Mouse (Mus musculus) ovary, postnatal 36 days (tissue): ENCODE results near the gene Rab31.

Experiments used
- DNase-seq: peaks from one replicate; pipeline ENCODE4 v3.0.0; 2022; ENCODE audit warnings: low spot score, mixed read lengths

Gene Rab31

DNA sequence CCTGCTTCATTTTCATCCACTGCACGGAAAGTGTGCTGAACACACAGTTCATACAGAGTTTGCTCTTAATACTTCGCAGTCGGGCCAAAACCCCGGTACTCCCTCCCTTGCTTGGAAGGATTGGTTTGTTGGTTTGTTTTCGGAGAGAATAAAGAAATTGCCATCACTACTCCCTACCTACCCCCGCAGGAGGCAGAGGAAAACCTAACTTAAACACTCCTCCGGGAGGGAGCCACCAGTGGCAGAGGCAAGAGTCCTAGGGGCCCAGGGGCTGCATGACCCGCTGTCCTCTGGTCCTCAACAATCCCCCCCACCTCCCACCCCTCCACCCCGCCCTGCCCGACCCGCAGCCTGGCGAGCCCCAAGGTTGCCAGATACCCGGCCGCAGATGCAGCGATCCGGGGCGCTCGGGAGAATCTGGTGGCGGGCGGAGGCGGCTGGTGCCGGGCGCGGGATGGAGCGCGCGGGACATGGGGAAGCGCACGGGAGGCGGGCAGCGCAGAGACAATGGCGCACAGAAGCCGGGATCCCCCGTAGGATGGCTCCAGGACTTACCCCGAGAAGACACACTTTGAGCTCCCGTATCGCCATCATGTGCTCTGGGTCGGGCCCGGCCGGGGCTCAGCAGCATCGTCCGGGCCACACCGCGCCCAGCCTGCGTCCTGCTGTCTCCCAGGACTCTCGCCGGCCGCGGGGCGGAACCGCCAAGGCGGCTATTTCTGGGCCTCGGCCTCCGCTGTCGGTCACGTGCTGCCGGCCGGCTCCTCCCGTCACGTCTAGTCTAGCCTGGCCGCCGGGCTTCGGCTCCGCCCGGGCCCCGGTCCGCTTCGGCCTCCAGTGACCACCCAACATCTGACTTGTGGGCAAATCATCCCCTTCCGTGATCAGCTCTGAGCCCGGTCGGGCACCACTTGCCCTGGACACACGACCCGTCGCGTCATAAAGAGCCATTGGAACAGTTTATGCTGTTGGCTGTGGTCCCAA lies at the start of gene Rab31:
Gene Rab31, minus strand, starts transcription at position 802 of the 984 bp plus-strand sequence.
- peak; percentile 85 for DNase-seq

DNA sequence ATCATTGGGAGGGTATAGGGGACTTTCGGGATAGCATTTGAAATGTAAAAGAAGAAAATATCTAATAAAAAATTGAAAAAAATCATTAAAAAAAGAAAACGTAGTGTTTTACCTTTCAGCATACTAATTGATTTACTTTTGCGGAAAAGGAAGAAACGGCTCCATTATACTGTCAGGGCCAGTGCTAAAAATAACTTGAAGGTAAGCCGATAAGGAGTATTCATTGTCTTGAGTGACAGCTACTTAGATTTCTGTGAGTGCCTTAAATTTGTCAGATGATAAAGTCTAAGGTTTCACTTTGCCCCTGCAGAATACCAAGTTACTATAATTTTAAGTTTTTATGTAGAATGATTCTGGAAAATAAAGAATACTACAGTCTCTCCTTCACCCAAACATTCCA lies 47.6 kb upstream of the Rab31 start:
- no peak for DNase-seq

DNA sequence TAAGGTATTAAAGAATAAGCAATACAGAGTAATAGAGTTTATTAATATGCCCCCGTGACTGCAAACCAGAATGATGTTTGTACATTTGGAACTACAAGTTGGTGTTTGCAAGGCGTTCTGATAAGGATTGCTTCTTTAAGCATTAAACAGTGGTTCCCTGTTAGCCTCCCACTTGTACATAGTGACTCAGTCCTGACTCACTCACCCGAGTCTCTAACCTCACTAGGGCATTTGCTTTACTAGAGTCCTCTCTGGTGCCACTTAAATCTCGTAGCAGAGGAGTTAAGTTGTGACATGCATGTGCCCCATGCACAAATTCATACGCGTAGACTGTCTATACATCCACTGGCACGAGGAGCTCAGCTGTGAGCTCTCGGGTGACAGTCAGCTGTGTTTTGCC lies 41.2 kb upstream of the Rab31 start:
- DNase-seq: no peak

DNA sequence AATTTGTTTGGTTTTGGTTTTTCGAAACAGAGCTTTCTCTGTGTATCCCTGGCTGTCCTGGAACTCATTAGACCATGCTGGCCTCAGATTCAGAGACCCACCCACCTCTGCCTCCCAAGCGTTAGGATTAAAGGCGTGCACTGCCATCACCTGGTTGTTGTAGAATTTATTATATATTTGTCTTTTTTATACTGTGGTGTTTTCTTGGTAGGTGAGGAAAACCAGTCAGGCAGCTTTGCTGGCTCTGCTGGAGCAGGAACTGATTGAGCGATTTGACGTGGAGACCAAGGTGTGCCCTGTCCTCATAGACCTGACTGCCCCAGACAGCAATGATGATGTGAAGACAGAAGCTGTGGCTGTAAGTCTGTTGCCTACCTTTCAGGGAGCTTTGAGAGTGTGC lies 38.5 kb upstream of the Rab31 start:
- no peak for DNase-seq

DNA sequence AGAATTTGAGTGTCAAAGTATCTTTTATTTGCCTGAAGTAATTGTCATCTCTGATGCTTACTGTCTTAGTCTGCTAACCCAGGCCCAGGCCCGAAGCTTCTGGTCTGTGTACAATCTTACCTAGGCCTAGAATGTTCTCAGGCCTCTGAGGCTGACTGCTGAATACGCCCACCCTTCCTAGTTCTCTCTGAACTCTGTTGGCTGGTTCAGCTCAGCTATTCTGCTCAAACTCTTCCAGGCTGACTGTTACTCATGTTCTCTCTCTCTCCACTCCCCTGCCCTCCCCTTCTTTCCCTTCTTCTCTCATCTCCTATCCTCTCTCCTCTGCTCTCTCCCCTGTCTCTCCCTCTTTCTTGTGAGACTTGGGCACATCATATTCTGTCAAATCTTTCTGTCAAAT lies 33.9 kb upstream of the Rab31 start:
- no peak for DNase-seq

DNA sequence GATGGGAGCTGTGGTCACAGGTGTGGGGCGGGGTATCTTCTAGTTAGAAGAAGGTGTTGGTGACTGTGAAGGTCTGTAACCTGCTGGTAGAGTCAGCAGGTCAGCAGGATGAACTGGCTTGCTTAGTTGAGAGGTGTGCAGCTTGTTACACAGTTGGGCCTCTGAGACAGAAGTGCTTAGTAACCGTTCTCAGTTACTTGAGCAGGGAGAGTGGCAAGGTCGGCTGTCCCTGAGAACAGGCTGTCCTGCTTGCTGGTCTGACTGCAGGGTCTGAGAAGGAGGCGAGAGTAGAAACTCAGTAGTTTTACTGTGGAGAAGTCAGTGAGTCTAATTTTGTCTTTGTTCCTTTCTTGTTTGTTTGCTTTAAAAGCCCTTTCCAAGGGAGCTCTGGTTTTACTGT lies 33.4 kb upstream of the Rab31 start:
- no peak for DNase-seq

DNA sequence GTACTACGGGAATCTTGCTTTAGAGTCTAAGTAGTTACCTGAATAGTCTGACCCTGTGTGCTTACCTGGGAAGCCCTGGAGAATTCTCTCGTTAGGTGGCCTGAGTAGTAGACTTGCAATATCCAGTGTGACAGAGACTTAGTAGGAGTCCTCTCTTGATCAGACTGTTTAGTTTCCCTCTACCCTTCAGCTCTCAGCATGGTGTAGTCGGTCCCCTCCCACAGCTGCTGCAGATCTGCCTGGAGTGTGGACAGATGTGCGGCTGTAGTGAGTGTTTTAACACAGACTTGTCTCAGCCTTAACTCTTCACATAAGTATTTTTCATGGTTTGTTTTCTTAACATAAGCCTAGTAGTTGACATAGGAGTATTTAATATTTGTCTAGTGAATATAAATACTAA lies 29.5 kb upstream of the Rab31 start:
- no peak for DNase-seq

DNA sequence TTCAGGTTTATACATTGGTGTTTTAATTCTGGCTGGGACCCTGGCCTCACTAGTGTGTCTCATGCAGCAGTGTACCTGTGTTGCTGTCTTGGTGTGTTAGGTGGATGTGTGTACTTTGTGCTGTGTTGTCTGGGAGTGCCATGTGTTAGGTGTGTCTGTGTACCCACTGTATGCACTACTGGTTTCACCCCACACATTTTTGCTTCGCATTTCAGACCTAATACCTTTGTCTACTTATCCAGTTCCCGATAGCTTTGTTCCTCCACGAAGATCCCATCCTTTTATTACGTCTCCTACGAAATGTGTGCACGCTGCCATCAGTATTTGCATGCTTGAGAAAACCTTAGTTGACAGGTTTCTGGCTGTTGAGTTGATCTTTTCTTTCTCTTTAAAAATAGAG lies 27.9 kb upstream of the Rab31 start:
- no peak for DNase-seq

DNA sequence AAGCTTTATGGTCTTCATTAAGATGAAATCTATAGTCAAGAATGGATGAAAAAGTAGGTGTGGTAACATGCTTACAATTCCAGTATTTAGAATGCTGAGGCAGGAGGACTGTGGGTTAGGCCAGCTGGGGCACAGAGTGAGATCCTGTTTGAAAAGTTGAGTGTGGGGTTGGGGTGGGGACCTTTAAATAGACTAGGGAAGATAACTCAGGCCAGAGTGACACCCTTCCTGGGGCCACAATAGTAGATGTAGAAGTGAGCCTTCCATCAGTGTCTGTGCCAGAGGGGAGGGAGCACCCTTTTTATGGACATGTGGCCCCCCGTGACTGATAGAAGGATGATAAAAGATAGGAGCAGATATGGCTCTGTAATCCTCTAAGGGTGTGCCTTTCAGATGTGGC lies 26.8 kb upstream of the Rab31 start:
- DNase-seq: no peak

DNA sequence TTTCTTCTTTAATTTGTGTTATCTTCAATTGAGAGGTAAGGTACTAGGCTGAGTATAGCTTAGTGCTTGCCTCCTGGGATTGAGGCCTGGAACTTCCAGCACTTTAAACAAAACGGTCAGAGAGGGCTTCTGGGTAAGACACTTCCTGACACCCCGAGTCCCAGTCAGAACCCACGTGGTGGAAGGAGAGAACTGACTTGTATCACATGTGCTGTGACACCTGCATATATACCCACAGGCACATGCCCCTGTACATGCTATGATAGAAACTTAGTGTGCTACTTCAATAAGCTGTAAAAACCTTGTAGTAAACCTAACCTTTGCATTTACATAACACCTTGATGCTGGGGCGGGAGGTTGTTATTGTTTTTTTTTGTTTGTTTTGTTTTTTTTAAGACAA lies 25.9 kb upstream of the Rab31 start:
- no peak for DNase-seq

DNA sequence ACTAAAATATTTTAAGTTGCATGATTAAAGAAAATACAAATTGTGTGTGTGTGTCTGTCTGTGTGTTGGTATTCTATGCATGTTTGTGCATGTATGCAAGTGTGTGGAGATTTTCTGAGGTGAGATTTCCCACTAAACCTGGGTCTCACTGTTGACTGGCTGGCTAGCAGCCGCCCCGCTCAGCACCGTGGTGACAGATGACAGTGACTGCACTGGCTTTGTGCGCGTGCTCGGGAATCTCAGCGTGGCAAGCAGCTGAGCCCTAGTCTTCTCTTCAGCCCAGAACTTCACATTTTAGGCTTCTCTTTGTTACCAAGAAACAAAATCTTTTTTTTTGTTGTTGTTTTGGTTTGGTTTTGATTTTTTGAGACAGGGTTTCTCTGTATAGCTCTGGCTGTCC lies 23.5 kb upstream of the Rab31 start:
- DNase-seq: no peak

DNA sequence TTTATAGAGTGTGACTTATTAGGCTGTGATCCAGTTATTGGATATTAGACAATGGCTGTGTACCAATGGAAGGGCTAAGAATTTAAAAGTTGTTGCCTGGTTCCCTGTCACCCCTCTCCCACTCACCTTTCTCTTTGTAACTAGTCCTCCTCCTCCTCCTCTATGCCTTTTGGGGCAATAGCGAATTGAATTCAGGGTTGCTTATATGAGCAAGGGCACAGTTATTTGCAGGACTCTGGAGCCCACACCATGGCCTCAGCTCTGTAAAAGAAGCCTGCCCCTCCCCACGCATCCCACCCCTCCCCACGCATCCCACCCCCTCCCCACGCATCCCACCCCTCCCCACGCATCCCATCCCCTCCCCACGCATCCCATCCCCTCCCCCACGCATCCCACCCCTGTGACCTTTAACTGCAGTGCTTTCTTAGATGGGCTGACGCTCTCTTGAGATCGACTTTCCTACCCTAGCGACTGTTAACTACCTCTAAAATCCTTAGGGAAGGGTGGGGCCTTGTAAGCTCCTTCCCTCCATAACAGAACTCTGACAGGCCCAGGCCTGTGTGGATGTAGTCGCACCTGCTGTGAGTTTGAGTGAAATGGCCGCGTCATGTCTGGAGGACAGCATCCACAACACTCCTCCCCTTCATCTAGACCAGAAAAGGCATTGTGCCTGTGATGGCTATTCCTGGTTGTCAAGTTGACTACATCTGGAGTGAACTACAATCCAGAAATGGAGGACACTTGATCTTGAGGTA lies 21.7 kb upstream of the Rab31 start:
- no peak for DNase-seq

DNA sequence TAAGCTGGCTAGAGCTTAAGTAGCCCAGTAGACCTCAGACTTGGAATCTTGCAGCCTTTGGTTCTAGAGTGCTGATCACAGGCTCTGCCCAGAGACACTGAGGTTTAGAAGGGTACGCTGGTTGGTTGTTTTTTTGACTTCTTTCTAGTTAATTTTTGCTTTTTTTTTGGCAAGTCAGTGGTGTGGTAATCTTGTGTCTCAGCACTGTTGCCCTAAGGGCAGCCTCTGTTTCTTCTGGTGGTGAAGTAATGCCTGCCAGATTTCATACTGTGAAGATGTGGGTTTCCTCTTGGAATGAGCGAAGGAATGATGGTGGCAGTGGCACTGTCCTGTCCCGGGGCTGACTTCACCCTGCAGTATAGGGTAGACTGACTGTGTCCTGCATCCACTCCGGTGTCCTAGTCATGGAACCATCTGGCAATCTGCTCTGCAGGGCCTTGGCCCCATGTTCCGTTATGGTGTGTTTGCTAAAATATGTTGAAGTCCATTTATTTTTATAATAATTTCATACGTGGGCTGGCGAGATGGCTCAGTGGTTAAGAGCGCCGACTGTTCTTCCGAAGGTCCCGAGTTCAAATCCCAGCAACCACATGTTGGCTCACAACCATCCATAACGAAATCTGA lies 20.9 kb upstream of the Rab31 start:
- DNase-seq: no peak

DNA sequence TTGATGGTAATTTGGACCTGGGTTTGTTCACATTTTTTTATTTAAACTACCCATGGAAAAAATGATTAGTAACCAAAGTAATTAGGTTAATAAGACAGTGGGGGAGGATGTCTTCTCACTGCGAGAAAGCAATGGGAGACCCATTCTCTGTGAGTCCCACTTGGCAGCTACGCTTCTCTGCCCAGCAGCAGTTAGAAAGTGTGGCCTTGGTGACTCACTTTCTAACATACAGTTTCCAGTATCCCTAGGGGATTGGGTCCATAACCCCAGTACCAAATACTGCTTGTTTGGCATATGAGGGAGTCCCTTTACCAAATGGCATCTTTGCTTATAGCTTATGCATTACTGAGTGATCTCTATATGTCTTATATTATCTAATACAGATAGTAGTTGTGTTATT lies 18.6 kb upstream of the Rab31 start:
- DNase-seq: no peak

DNA sequence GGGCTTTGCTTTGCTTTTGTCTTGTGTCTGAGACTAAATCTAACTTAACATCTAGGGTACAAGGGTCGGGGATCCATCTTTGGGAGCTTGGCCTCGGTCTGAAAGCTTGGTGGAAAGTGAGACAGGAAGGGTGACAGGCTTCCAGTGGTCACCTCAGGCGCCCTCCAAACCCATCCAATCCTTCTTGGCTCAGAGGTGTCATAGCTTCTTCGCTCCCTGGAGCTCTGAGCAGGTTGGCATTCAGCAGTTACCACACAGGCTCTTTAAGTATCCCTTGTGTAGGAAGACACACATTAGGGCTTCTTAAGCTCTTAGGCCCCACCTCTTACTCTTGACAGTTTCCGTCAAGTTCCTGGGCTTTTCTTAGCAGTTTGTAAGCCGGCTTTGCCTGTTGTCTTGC lies 17.0 kb upstream of the Rab31 start:
- no peak for DNase-seq

DNA sequence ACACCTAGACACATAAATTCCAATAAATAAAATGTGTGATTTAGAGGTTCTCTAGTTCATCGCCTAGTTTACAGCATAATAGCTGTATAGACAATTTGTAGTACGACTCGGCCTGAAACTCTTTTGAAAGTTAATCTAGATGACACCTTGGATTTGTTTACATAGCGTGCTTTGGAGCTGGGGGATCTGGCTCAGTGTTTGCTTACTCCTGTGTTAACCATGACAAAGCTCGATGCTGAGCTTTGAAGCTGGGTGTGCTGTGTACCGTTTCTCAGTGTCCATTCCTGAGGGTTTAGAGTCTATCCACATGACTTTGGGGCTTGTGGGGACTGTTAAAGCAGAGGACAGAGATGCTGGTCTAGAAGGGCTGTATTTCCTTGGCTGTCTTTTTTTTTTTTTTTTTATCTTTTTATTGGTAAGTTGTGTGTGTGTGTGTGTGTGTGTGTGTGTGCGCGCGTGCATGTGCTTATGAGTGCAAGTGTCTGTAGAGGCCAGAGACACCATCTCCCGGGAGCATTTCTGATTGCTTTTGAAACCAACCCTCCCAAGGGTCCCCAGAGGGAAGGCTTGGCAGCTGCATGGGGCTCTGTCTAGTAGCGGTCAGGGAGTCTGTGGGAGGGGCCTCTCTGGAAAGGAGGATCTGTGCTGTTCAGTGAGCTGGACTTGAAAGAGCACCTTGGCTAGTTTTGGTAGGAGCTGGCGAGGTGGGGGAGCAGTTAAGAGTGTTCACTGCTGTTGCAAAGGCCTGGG lies 16.2 kb upstream of the Rab31 start:
- peak; percentile 31 for DNase-seq

DNA sequence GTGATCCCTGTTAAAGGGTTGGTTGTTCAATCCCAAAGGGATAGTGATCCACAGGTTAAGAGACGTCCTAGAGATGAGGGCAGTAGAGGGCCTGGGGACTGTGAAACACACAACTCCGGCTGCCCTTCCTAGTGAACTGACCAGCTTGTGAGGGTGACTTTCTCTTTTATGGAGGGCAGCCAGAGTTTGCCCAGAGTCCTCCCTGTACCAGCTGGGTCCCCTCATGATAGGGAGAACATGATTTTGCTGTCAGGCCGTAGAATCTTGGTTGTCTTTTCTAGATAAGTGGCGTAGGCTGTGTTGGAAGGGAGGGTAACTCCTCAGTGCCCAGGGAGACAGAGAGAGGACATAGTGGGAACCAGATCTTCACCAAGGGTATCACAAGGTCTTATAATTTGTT lies 14.7 kb upstream of the Rab31 start:
- DNase-seq: no peak

DNA sequence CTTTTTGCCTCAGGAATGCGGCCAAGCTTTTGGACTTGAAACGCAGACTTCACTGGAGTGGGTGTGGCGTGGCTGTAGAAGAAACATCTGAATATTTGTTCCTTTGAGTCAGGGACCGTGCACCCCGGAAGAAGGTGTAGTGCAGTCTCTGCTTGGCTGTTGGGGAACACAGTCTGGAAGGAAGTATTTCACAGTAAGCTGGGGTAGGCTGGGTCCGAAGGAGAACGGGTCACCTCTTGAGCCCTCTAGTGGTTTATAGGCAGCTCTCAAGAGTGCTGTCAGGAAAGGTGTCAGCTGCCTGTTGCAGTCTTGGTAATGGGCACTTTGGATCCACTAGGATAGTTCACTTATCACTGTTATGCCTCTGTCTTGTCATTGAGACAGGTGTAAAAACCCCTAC lies 13.7 kb upstream of the Rab31 start:
- DNase-seq: no peak

DNA sequence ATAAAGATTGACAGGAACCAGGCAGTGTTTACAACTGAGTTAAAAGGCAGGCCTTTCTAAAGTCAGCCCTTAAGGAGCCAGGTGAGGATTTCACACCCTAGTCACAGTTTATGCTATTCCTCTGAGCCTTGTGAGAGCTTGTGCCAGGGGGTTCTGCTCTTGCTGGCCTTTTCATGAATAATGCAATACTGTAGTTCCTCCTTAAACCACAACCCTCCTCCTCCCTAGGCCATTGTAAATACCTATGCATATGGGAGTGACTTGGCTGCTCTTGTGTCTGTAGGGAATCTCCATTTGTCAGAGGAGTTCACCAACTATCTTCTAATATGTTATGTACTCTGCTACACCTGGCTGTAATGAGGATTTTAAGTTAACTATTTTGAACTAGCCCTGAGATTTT lies 13.2 kb upstream of the Rab31 start:
- no peak for DNase-seq

DNA sequence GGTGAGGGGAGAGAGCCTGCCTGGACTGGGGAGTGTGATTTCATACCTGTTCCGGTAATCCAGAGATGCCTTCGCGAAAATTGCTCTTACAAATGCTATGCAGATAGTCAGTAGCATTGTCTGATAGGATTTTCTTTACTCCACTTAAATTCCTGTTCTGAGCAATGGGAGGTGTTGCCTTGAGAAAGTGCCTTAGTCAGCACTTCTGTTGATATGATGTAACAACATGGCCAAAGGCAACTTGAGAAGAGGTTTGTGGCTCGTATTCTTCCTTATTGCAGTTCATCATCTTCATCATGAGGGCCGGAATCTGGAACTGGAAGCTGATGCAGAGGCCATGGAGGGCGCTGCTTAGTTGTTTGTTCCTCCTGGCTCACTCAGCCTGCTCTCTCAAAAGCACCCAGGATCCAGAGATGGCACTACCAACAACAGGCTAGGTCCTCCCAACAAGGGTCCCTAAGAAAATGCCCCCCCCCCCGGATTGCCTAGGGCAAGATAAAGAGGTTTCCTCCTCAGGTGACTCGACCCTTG lies 12.1 kb upstream of the Rab31 start:
- DNase-seq: no peak

DNA sequence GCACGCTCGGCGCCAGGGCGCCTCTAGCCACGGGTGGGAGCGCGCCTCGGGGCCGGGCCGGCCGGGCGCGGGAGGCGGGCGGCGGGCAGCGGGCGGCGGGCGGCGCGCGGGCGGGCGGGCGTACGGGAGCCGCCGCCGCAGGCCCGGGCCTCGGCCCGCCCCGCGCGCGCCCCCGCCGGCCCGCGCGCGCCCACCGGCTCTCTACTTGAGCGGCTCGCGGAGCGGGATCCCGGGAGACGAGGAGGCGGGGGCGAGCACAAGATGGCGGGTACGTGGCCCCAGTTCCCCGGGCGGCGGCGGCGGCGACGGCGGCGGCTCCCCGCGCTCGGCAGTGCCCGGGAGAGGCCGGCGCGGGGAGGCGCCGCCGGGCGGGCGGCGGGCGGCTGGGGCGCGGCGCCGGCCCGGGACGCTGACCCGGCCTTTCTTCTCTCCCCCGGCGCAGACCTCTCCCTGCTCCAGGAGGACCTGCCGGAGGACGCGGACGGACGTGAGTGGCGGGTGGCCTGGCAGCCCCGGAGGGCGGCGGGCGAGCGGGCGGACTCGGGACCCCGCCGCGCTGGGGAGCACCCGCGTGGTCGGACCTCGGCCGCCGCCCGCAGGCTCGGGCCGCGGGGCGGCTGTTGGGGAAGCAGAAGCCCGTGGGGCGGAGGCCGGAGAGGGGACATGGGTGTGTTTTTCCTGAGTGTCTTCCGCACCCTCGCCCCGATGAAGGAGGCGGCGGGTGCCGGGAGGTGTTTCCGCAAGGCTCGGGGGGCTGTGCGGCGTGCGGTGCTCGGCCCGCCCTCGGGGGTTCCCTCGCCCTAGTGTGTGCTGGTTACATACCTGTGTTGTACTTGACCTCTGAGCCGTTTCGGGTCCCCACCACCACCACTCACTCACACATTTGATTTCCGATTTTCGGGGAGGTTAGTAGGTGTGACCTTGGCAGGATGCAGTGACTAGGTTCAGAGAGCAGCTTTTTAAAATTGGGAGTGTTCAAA lies 10.9 kb upstream of the Rab31 start:
- DNase-seq: peak; percentile 82
